Mouse (Mus musculus) bone marrow macrophage, adult 2 months (primary cell): ENCODE data around the gene Agrp.

Source experiments
- CTCF ChIP-seq: IDR thresholded peaks from 2 replicates; pipeline ENCODE4 v1.5.1; 2012; ENCODE audit warnings: low read depth, mild to moderate bottlenecking, low read length, moderate library complexity
- POLR2A ChIP-seq: IDR thresholded peaks from 2 replicates; pipeline ENCODE4 v1.6.1; 2012; ENCODE audit warnings: mild to moderate bottlenecking, low read depth, low read length, borderline replicate concordance

- TF ChIP-seq CTCF (no peak), POLR2A (no peak)
Measured at GRCm38 (mm10) chr8:105613830-105614511, 23.2 kb downstream of the Agrp start.
